Mouse (Mus musculus) heart, postnatal 10 days (tissue): Measurements from ENCODE around the gene Slc7a12. TPM values are rescaled to one million over a fixed set of nuclear protein-coding genes. Genes with fewer than 3 reads are reported as not detected.

Experiments used
- DNase-seq, 2 experiments: peaks; one replicate each; pipeline ENCODE4 v3.0.0; 2021
- intact Hi-C: fragments of 180-260 bp; cut with DNase I; formaldehyde crosslinking; loops from one replicate; pipeline ENCODE4 v1.15.1; 2025
- total RNA-seq, 2 experiments: library from RNA; stranded (reverse); gene quantifications; 2 replicates each; pipeline ENCODE4 v1.2.3; 2021

The Slc7a12 gene
- not detected for total RNA-seq

DNA sequence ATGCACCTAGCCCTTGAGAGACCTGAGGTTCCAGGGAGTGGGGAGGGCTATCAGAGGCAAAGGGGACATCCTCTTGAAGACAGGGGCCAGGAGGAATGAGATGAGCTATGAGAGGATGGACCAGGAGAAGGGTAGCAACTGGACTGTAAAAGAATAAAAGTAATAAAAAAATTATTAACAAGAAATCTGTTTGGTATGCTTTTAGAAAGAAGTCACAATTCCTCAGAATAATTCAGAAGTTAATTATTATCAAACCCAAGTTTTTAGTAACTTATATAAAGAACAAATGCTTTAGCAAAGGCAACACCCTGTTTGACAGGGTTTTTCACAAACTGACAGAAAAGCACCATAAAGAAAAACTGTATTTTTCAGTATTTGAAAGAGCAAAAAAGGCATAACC lies at the start of gene Slc7a12:
Gene Slc7a12, plus strand, starts transcription at position 301 of the 400 bp plus-strand sequence.
- no peak for DNase-seq
- intact Hi-C loops: no loop called here

DNA sequence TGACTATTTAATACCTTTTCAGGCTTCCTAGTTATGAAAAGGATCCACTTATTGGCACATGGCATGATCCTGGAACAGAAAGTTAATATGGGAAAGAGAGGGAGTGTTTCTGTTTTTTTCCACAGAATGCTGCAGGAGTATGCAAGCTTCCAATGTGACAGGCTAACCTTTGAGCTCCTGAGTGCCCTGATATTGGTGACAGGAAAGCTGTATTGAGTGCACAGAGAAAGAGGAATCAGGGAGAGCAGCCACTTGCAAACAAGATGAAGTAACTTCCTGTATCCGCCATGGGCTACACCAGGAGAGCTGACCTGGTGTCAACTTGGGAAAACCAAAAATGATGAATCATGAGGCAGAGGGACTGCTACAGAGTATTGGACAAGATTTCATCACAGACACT lies 48.1 kb upstream of the Slc7a12 start:
- DNase-seq: no peak
- intact Hi-C loops: no loop called here

DNA sequence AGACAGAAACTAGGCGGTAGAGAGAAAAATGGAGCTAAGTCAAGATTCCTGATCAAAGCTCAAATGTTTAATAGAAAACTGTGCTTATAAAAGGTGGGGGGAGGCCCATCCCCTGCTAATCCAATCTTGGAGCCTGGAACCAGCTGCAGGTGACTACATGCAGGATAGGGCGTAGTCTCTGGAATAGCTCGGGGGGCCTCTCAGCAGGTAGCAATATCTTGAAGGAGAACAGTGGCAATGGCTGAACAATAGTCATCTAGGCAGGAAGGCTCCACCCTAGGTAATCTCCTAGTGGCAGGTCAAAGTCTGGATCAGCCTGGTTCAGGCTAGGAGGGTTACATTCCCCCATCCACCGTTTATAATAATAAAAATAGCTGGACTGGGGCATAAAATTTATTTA lies 34.5 kb upstream of the Slc7a12 start:
- intact Hi-C loops: no loop called here
- DNase-seq: no peak

DNA sequence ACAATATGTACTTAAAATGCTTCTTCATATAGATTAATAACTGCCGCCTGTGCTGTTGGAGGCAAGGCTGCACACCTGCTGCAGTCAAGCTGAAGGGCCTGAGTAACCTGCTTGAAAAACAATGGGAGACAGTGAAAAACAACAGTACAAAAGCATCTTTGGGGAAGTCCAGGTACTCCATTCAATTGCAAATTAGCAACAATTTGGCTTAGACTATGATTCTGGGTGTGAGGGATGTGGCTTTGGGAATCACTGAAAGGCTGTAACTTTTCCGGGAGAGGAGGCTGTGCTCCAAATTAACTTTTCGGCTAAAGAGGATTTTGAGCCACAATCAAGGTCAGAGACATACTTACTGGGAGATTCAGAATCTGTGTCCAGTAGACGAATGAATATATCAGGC lies 33.8 kb upstream of the Slc7a12 start:
- no peak for DNase-seq
- intact Hi-C loops: no loop called here

Other genes with a start within 250 kb of the Slc7a12 start
- 10 to 100 TPM; 83.2 to 93.7 TPM for gene 1810022K09Rik, start 130.6 kb downstream of the Slc7a12 start, total RNA-seq
- 1 to 10 TPM in 1 of 2 experiments, under 1 TPM in 1; 0.82 to 2.4 TPM for gene Car13, start 161.0 kb downstream of the Slc7a12 start, total RNA-seq